Mouse (Mus musculus) MN1 (cell line): ENCODE data around the gene Smg7.
A peak's percentile ranks its signal among the peaks of the same experiment; 100 is the strongest.

Source experiments
- DNase-seq: peaks from one replicate; pipeline ENCODE4 v3.0.0-alpha.2; 2016; ENCODE audit warnings: low spot score

Smg7 gene

GRCm38 (mm10) chr1:152807619-152808391 is 94.6 kb downstream of the Smg7 start:
- no peak for DNase-seq

DNA sequence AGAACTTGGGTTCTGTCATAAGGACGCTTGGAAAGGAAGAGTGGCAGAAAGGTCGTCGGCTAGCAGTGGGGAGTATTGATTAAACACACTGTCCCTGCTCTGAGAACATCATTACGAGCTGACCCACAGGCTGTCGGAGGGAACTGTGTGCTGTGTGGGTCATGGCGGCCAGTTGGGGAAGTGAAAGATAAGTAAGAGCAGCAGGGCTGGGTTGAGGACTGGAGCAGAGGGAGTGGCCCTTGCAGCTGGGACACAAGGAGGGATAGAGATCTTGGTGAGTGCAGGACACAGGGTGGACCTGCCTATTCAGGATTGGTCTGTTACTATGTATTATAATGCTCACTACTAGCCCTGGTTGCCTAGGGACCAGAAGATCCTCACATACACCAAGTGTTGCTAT is 97.5 kb downstream of the Smg7 start:
- no peak for DNase-seq

DNA sequence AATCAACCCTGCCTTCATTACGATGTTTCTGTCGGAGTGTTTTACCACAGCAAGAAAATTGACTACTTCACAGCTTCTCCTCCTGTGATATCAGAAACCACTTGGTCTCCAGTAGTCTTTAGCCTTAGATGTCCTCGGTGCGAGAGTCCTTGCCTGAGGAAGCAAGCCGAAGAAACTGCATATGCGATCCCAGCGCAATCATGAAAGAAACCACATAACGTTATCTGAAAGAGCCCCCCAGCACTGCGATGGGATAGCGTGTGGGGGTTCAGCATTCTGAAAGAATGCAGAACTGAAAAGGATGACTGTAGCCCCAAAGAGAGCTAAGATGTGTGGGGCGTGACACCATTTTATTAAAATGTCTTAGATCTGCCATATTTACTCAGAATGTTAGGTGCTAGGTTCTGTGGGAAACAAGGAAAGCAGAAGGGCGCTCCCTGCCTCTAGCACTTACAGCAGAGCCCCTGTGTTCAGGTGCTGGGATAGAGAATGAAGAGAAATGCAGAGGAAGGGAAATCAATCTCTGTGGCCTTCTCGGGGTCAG is 101.7 kb downstream of the Smg7 start:
- DNase-seq: no peak

GRCm38 (mm10) chr1:152799897-152800296 is 102.5 kb downstream of the Smg7 start, which contains the start of gene Ncf2:
Gene Ncf2 (plus strand): TSS chr1:152800194.
- DNase-seq: peak; percentile 21

- DNase-seq: no peak
Measured at GRCm38 (mm10) chr1:152798125-152798524, 104.3 kb downstream of the Smg7 start.

DNA sequence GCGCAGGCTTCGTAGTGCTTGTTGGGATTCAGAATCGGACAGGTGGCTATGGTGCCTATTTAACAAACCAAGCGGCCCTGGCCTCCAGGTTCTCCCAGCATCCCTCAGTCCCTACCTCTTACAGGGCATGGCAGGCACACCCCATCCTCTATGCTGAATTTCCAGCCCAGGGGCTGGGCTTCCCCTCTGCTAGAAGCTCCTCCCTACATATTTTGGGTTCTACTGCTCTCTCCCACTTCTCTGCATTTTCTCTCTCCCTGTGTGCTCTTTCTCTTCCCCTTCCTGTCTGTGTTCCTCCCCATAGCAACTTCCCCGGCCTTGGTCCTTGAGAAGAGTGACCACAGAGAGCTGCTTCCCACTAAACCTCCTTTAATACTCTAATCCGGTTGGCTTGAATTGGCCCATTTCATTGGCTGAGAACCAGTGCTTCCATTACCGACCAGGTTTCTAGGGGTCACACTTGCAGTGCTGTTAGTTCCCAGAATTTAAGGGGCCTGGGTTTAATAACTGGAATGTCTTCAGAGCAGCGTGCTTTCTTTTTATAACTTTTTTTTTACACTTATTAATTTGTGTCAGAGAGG is 105.7 kb downstream of the Smg7 start:
- DNase-seq: no peak

DNA sequence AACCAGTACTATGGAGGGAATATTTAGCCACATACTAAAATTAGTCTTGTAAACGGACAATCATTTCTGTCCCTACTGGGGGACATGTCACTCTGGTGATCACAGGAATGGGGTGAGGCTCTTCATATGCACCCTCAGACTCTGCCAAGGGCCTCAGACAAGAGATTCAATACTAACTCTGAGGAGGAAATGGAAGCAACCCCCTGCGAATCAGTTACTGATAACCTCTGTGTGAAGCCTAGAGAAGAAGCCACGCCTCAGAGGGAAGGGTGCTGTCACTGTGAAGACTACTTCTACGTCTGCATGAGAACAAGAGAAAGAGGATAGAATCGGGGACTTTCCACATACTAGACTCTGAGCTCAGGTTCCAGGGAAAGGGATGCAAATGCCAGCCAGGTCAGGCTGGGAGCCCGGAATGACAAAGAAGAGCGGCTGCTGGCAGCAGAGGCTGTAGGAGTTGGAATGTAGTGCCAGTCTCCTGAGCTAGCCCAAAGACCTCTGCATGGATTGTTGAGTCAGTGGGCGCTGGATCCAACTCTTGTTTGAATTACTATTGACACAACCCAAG is 106.7 kb downstream of the Smg7 start:
- no peak for DNase-seq

DNA sequence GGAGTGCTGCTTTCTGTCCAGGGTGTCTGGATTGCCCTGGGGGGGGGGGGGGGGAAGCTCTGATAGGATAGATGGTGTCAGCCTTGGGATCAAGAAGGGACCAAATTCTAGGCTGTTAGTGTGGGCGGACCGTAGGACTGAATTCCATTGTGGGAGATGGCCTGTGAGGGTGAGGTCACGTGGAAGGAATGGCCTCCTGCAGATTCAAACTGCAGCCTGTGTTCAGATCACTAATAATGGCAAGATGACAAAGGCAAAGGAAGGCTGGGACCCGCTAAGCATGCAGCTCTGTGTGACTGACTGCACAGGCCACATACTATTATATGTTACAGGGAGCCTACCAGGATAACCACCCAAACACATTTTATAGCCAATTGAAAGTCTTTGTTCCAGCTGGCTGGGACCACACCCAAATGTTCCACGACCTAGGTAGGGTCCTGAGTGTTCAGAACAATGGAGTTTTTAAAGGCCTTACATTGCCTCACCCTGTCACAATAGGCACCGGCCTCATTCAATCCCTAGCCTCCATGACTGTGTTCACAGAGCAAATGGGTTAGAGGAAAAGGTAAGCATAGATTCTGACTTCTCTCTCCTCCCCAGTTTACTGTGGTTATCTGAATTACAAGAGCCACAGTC is 108.8 kb downstream of the Smg7 start:
- no peak for DNase-seq

DNA sequence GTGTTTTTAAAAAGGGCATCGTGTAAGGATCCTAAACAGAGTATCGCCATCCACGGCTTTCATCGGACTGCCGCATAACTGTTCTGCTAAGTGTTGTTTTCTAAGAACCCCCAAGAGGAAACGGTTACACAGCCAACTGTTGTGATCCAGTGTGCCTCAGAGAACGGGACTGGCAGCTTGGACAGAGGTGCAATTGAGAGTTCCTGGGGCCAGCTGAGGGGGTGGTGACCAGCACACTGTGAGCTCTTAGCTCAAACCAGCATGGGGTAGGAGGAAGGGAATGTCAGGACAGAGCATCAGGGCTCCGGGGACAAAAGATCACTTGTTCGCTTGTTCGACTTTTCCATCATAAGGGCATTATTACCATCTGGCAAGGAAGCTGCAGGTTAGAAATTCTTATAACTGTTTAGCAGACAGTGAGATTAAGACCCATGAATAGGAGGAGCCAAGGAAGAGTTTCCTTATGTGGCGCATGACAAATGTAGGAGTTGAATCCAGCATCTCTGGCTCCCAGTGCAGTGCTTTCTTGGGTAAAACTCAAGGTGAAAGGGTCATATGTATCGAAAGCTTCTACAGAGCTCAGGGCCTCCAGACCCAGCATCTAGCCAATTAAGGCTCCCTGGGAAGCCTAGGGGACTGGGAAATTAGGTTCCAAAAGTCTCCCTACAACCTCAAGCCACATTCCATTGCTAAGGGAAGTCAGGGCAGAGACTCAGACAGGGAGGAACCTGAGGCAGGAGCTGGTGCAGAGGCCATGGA is 109.5 kb downstream of the Smg7 start:
- DNase-seq: no peak

GRCm38 (mm10) chr1:152791269-152791668 is 111.2 kb downstream of the Smg7 start:
- no peak for DNase-seq

DNA sequence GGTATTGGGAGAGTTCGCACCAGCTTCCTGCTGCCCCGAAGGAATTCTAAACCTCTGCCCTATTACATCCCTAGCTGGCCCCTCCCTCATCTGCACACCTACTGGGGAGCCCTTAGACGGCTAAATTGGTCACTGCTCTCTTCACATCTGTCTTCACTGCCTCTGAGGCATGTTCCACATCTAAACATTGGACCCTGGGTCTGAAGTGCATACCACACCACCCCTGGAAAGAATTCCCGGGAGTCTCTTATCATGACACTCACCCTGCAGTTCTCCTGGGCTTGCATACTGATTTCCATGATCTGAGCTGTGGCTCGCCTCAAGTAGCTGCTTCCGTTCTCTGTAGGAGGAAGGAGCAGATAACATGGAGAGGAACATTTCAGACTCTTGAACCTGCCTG is 111.6 kb downstream of the Smg7 start:
- DNase-seq: no peak

DNA sequence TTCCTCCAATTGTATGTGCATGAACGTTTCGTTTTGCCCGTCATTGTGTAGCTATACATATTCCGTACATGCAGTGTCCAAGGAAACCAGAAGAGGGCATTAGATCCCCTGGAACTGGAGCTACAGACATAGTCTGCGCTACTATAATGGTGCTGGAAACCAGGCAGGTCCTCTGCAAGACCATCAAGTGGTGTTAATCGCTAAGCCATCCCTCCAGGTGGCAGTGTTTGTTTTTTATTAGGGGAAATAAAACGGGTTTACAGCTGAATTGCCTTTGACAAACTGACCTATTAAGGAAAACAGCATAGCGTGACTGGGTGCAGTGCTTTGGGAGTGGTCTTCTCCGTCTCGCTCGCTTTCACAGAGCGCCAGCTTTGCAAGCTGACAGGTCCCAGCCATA is 112.2 kb downstream of the Smg7 start:
- DNase-seq: peak; percentile 33

GRCm38 (mm10) chr1:152788121-152788660 is 114.3 kb downstream of the Smg7 start:
- no peak for DNase-seq
